Mouse (Mus musculus): ENCODE results near the gene Rsph10b. TPM values are rescaled to one million over a fixed set of nuclear protein-coding genes. Genes with fewer than 3 reads are reported as not detected.

Rsph10b gene
- polyA plus RNA-seq (2015; fragmentation: Nextera tagmentation; extraction: Ambion mirVana), result 0.63 and 0.74 TPM in 2 replicates

GRCm38 (mm10) chr5:143932831-143933230 lies at the start of gene Rsph10b:
Rsph10b (plus strand) TSS chr5:143933035.
- no peak for ATAC-seq (replicated peaks; ENCODE audit: insufficient number of reproducible peaks, insufficient read depth, low FRiP score, low read depth)
- Histone ChIP-seq H3K36me3 (peaks cover 36% of the 10 kb centered on the region), H3K27me3 (no peaks in the 10 kb centered on the region), H3K4me2 (no peak within 1 kb of the TSS), H3K4me3 (no peak within 1 kb of the TSS), H3K4me1 (replicated peaks) (no peaks in the 10 kb centered on the region; the same call in 1 of the 2 replicates), H3K9ac (no peak within 1 kb of the TSS), H3K27ac (no peak within 1 kb of the TSS), H3K9me3 (replicated peaks) (no peaks in the 10 kb centered on the region)
- WGBS, result 18% methylated on average over 8 of the region's 8 CpGs

GRCm38 (mm10) chr5:143885274-143885673 lies 47.6 kb upstream of the Rsph10b start:
- WGBS, result 55% methylated on average over 3 of the region's 3 CpGs
- no peak for ATAC-seq (replicated peaks; ENCODE audit: insufficient number of reproducible peaks, insufficient read depth, low FRiP score, low read depth)
- Histone ChIP-seq H3K4me3 (no peak overlapping the region), H3K36me3 (peaks cover 76% of the 10 kb centered on the region), H3K4me1 (replicated peaks) (peaks cover 5% of the 10 kb centered on the region; the same call in 1 of the 2 replicates), H3K4me2 (no peak overlapping the region), H3K9me3 (replicated peaks) (no peaks in the 10 kb centered on the region), H3K9ac (no peak overlapping the region), H3K27ac (peak overlapping the region; percentile 65), H3K27me3 (no peaks in the 10 kb centered on the region)

- 61% methylated on average over 6 of the region's 6 CpGs for WGBS
- Histone ChIP-seq H3K9me3 (replicated peaks) (no peaks in the 10 kb centered on the region), H3K4me1 (replicated peaks) (no peaks in the 10 kb centered on the region), H3K4me3 (no peak overlapping the region), H3K36me3 (peaks cover 54% of the 10 kb centered on the region), H3K4me2 (no peak overlapping the region), H3K27ac (no peak overlapping the region), H3K9ac (no peak overlapping the region), H3K27me3 (no peaks in the 10 kb centered on the region)
- ATAC-seq (replicated peaks; ENCODE audit: insufficient number of reproducible peaks, insufficient read depth, low FRiP score, low read depth), result no peak
Measured at GRCm38 (mm10) chr5:143890741-143891140, 42.1 kb upstream of the Rsph10b start.

GRCm38 (mm10) chr5:143892255-143892886 lies 40.5 kb upstream of the Rsph10b start:
- 41% methylated on average over 9 of the region's 9 CpGs for WGBS
- H3K9ac ChIP-seq, result no peak overlapping the region

GRCm38 (mm10) chr5:143893396-143893795 lies 39.4 kb upstream of the Rsph10b start:
- no peak overlapping the region for H3K4me3 ChIP-seq
- no peak overlapping the region for H3K9ac ChIP-seq
- H3K36me3 ChIP-seq, result peaks cover 45% of the 10 kb centered on the region; the same call in 1 of the 2 replicates
- H3K27ac ChIP-seq, result no peak overlapping the region
- H3K4me1 ChIP-seq (replicated peaks), result no peaks in the 10 kb centered on the region
- H3K27me3 ChIP-seq, result no peaks in the 10 kb centered on the region
- no peak overlapping the region for H3K4me2 ChIP-seq
- ATAC-seq (replicated peaks; ENCODE audit: insufficient number of reproducible peaks, insufficient read depth, low FRiP score, low read depth), result no peak
- 75% methylated on average over 5 of the region's 5 CpGs for WGBS
- H3K9me3 ChIP-seq (replicated peaks), result no peaks in the 10 kb centered on the region

More at GRCm38 (mm10) chr5:143892255-143892886, 40.5 kb upstream of the Rsph10b start:
- ATAC-seq (replicated peaks; ENCODE audit: insufficient number of reproducible peaks, insufficient read depth, low FRiP score, low read depth), result no peak
- Histone ChIP-seq H3K9me3 (replicated peaks) (no peaks in the 10 kb centered on the region), H3K4me2 (no peak overlapping the region), H3K36me3 (peaks cover 46% of the 10 kb centered on the region; the same call in 1 of the 2 replicates), H3K27ac (no peak overlapping the region), H3K27me3 (no peaks in the 10 kb centered on the region), H3K4me1 (replicated peaks) (no peaks in the 10 kb centered on the region), H3K4me3 (no peak overlapping the region)

- whole genome bisulfite sequencing, result 85% methylated on average over 14 of the region's 14 CpGs
- ATAC-seq (replicated peaks; ENCODE audit: insufficient number of reproducible peaks, insufficient read depth, low FRiP score, low read depth), result no peak
- H3K4me2 ChIP-seq, result no peak within 1 kb of the TSS
- no peak within 1 kb of the TSS for H3K27ac ChIP-seq
- no peak within 1 kb of the TSS for H3K9ac ChIP-seq
- no peaks in the 10 kb centered on the region for H3K27me3 ChIP-seq
- no peak within 1 kb of the TSS for H3K4me3 ChIP-seq
- no peaks in the 10 kb centered on the region for H3K4me1 ChIP-seq (replicated peaks)
- H3K36me3 ChIP-seq, result peaks cover 54% of the 10 kb centered on the region
- no peaks in the 10 kb centered on the region for H3K9me3 ChIP-seq (replicated peaks)
Measured at GRCm38 (mm10) chr5:143897635-143898330, 35.1 kb upstream of the Rsph10b start, which contains the start of gene Ankrd61. Ankrd61 (minus strand) TSS chr5:143897685.

GRCm38 (mm10) chr5:143902111-143902510 lies 30.7 kb upstream of the Rsph10b start:
- H3K9ac ChIP-seq, result no peak overlapping the region
- H3K9me3 ChIP-seq (replicated peaks), result no peaks in the 10 kb centered on the region
- H3K36me3 ChIP-seq, result peaks cover 76% of the 10 kb centered on the region
- H3K4me3 ChIP-seq, result no peak overlapping the region
- no peak overlapping the region for H3K4me2 ChIP-seq
- no peaks in the 10 kb centered on the region for H3K27me3 ChIP-seq
- ATAC-seq (replicated peaks; ENCODE audit: insufficient number of reproducible peaks, insufficient read depth, low FRiP score, low read depth), result no peak
- H3K4me1 ChIP-seq (replicated peaks), result no peaks in the 10 kb centered on the region; the same call in 1 of the 2 replicates
- H3K27ac ChIP-seq, result no peak overlapping the region
- WGBS, result 87% methylated on average over 3 of the region's 3 CpGs

- no peak overlapping the region for H3K4me2 ChIP-seq
- H3K4me3 ChIP-seq, result no peak overlapping the region
- no peak for ATAC-seq (replicated peaks; ENCODE audit: insufficient number of reproducible peaks, insufficient read depth, low FRiP score, low read depth)
- H3K4me1 ChIP-seq (replicated peaks), result peaks cover 15% of the 10 kb centered on the region
- no peaks in the 10 kb centered on the region for H3K9me3 ChIP-seq (replicated peaks)
- no peaks in the 10 kb centered on the region for H3K27me3 ChIP-seq
- H3K27ac ChIP-seq, result no peak overlapping the region
- H3K9ac ChIP-seq, result no peak overlapping the region
- 59% methylated on average over 4 of the region's 4 CpGs for WGBS
- H3K36me3 ChIP-seq, result peaks cover 64% of the 10 kb centered on the region
Measured at GRCm38 (mm10) chr5:143903813-143904212, 29.0 kb upstream of the Rsph10b start.

- peaks cover 26% of the 10 kb centered on the region for H3K4me1 ChIP-seq (replicated peaks)
- no peak for ATAC-seq (replicated peaks; ENCODE audit: insufficient number of reproducible peaks, insufficient read depth, low FRiP score, low read depth)
- H3K36me3 ChIP-seq, result peaks cover 41% of the 10 kb centered on the region
- WGBS, result 76% methylated on average over 8 of the region's 8 CpGs
- no peak overlapping the region for H3K9ac ChIP-seq
- H3K9me3 ChIP-seq (replicated peaks), result no peaks in the 10 kb centered on the region
- no peak overlapping the region for H3K27ac ChIP-seq
- no peak overlapping the region for H3K4me3 ChIP-seq
- no peaks in the 10 kb centered on the region for H3K27me3 ChIP-seq
- no peak overlapping the region for H3K4me2 ChIP-seq
Measured at GRCm38 (mm10) chr5:143906429-143906828, 26.4 kb upstream of the Rsph10b start.

GRCm38 (mm10) chr5:143908926-143909325 lies 23.9 kb upstream of the Rsph10b start:
- Histone ChIP-seq H3K27ac (peak overlapping the region; percentile 90), H3K9ac (peak overlapping the region; percentile 71), H3K4me2 (peak overlapping the region; percentile 79), H3K27me3 (no peaks in the 10 kb centered on the region), H3K4me1 (replicated peaks) (peaks cover 26% of the 10 kb centered on the region), H3K9me3 (replicated peaks) (no peaks in the 10 kb centered on the region), H3K36me3 (peaks cover 20% of the 10 kb centered on the region), H3K4me3 (peak overlapping the region; percentile 78)
- no peak for ATAC-seq (replicated peaks; ENCODE audit: insufficient number of reproducible peaks, insufficient read depth, low FRiP score, low read depth)
- 3% methylated on average over 9 of the region's 9 CpGs for WGBS

GRCm38 (mm10) chr5:143909417-143910400 lies 23.1 kb upstream of the Rsph10b start, which contains the start of the genes Aimp2 and Pms2:
Aimp2 (minus strand) TSS chr5:143909847.
Pms2 (plus strand) TSS chr5:143909964.
- H3K27me3 ChIP-seq, result no peaks in the 10 kb centered on the region
- H3K9me3 ChIP-seq (replicated peaks), result no peaks in the 10 kb centered on the region
- peaks cover 26% of the 10 kb centered on the region for H3K4me1 ChIP-seq (replicated peaks)
- peak within 1 kb of the TSS; percentile 71 for H3K9ac ChIP-seq
- WGBS, result under 1% methylated on average over 70 of the region's 70 CpGs
- H3K36me3 ChIP-seq, result peaks cover 17% of the 10 kb centered on the region
- peak; percentile 99 for ATAC-seq (replicated peaks; ENCODE audit: insufficient number of reproducible peaks, insufficient read depth, low FRiP score, low read depth)
- H3K27ac ChIP-seq, result peak within 1 kb of the TSS; percentile 90
- H3K4me2 ChIP-seq, result peak within 1 kb of the TSS; percentile 79
- H3K4me3 ChIP-seq, result peak within 1 kb of the TSS; percentile 78

Measured in heart, embryonic 15.5 days (tissue).